Comparison of ENCODE assay signal across 13 mouse cellular contexts in genomic region chr2:9681691-9682152, GRCm38 (mm10).
DNase-seq lines count a peak whose midpoint lies in the region; ATAC-seq and TF ChIP-seq lines count a peak whose summit lies in the region.
"Had no signal": no experiment of that assay in that cellular context is flagged by ENCODE, and none has a peak within 500 bp of the region (broad histone marks: within the 10 kb centered on the region; RNA-seq: fewer than 3 reads in every experiment).

No protein-coding gene starts in this region.

- H3K79me2 ChIP-seq in MEL (ENCODE audit: control insufficient read depth, insufficient read depth, low read length, poor library complexity): no peaks in the 10 kb centered on the region

- no peaks in the 10 kb centered on the region for H3K27me3 ChIP-seq in MEL (ENCODE audit: control insufficient read depth in 1 of 2, insufficient read depth in 2 of 2, low read length in 2 of 2)
- H3K27me3 ChIP-seq in heart, embryonic 16.5 days (ENCODE audit: control insufficient read depth, insufficient read depth, low read length): no peaks in the 10 kb centered on the region

- TF ChIP-seq CTCF in MEL (IDR thresholded peaks at IDR 0.05 in 2 of 3, conservative IDR thresholded peaks at IDR 0.05 in 1 of 3; ENCODE audit: control insufficient read depth in 1 of 3, insufficient read depth in 1 of 3, low read depth in 2 of 3, low read length in 3 of 3, poor library complexity in 1 of 3, severe bottlenecking in 1 of 3): no peak

- H3K4me1 ChIP-seq in MEL (ENCODE audit: control insufficient read depth in 1 of 2, insufficient read depth in 2 of 2, low read length in 2 of 2): no peaks in the 10 kb centered on the region
- no peaks in the 10 kb centered on the region for H3K4me1 ChIP-seq in heart, embryonic 16.5 days (ENCODE audit: control insufficient read depth, insufficient read depth, low read length)

- TF ChIP-seq RAD21 in MEL (IDR thresholded peaks at IDR 0.05; ENCODE audit: low read depth, low read length): no peak

- TF ChIP-seq POLR2A in MEL (IDR thresholded peaks at IDR 0.05; ENCODE audit: control insufficient read depth in 1 of 2, insufficient read depth in 1 of 2, low read depth in 1 of 2, low read length in 2 of 2, poor library complexity in 1 of 2): no peak

- H3K9ac ChIP-seq in MEL (ENCODE audit: control insufficient read depth, low read depth, low read length, poor library complexity, severe bottlenecking): no peak overlapping the region
- H3K9ac ChIP-seq in heart, embryonic 16.5 days (ENCODE audit: low read length): no peak overlapping the region
- H3K9ac ChIP-seq: limb, embryonic 13.5 days had no signal

- 0 out of 4 replicates have a peak, but pooled peaks cover 0 to 2% of the 10 kb centered on the region in 2 experiments for H3K36me3 ChIP-seq in MEL (ENCODE audit: control insufficient read depth in 1 of 2, insufficient read depth in 2 of 2, low read length in 2 of 2)
- H3K36me3 ChIP-seq in heart, embryonic 16.5 days (ENCODE audit: control insufficient read depth, insufficient read depth): no peaks in the 10 kb centered on the region
- H3K36me3 ChIP-seq: limb, embryonic 13.5 days had no signal

- no peak overlapping the region for H3K4me2 ChIP-seq in heart, embryonic 16.5 days (ENCODE audit: low read depth, low read length)
- H3K4me2 ChIP-seq: limb, embryonic 13.5 days had no signal

- H3K4me3 ChIP-seq in MEL (ENCODE audit: control insufficient read depth in 1 of 2, insufficient read depth in 1 of 2, low read depth in 2 of 2, low read length in 2 of 2): no peak overlapping the region
- H3K4me3 ChIP-seq in heart, embryonic 16.5 days (ENCODE audit: low read length): no peak overlapping the region
- H3K4me3 ChIP-seq: limb, embryonic 13.5 days had no signal

- 34% methylated on average over 7 of the region's 7 CpGs for WGBS in heart, embryonic 16.5 days

- peak overlapping the region; percentile 25; the same call in 1 of the 2 replicates for H3K27ac ChIP-seq in MEL (ENCODE audit: control insufficient read depth, low read depth, low read length)
- peak overlapping the region; percentile 5; the same call in 1 of the 2 replicates for H3K27ac ChIP-seq in heart, embryonic 16.5 days (ENCODE audit: low read length)
- H3K27ac ChIP-seq: limb, embryonic 13.5 days had no signal

- no peaks in the 10 kb centered on the region for H3K9me3 ChIP-seq in MEL (replicated peaks; ENCODE audit: insufficient read depth, low read length)
- H3K9me3 ChIP-seq in heart, embryonic 16.5 days (replicated peaks; ENCODE audit: control insufficient read depth, low read length): no peaks in the 10 kb centered on the region
- H3K9me3 ChIP-seq: limb, embryonic 13.5 days had no signal

- peak in 1 of 2 experiments; percentile 31; a peak in 1 of 4 replicates for TF ChIP-seq EP300 in MEL (IDR thresholded peaks at IDR 0.05; ENCODE audit: low read depth in 1 of 2, low read length in 2 of 2)

- DNase-seq in 416B (ENCODE audit: low read depth) (peak; percentile 41), MEL (ENCODE audit: low read depth, low spot score) (peak; percentile 38), adipocyte (ENCODE audit: low spot score) (no peak)
- peak; percentile 25 to 31 for DNase-seq in lung, postnatal 4 days
- DNase-seq in kidney, postnatal 10 days: no peak
- DNase-seq in left cerebral cortex, adult 18-20 months (ENCODE audit: low spot score in 2 of 2): no peak
- DNase-seq in ovary, postnatal 36 days (ENCODE audit: low spot score): no peak
- DNase-seq: adrenal gland, postnatal 25 days; cerebellum, postnatal 10 days; kidney, postnatal 36 days; right cerebral cortex, adult 18-20 months had no signal

- peak; percentile 52 for ATAC-seq in heart, embryonic 16.5 days (replicated peaks; ENCODE audit: extremely low read depth, insufficient read depth, low FRiP score)

TF ChIP-seq in MEL, 35 proteins besides CTCF, POLR2A, EP300 and RAD21:
- TF ChIP-seq MYB (IDR thresholded peaks at IDR 0.05; ENCODE audit: low read depth, low read length) (no peak), ELF1 (IDR thresholded peaks at IDR 0.05; ENCODE audit: low read depth, low read length) (peak; percentile 46; the same call in 1 of the 2 replicates)

Comparison
In these comparisons a context has a peak if more than half of its experiments do, and no peak if none do; other contexts are left out.
1. DNase-seq: peak in 416B (single experiment), MEL (single experiment) and lung, postnatal 4 days (2 of 2); none in adipocyte (single experiment), kidney, postnatal 10 days (single experiment), left cerebral cortex, adult 18-20 months (0 of 2) and ovary, postnatal 36 days (single experiment).